Mouse (Mus musculus) heart, postnatal 0 days (tissue): Measurements from ENCODE around the gene Sash3. TPM values are rescaled to one million over a fixed set of nuclear protein-coding genes. Genes with fewer than 3 reads are reported as not detected.

Experiments
- ATAC-seq: fragments of 200-750 bp; cut with Nextera tagmentation; 2 replicates; pipeline ENCODE4 v1.8.0; 2017; ENCODE audit warnings: low read depth, moderate number of reproducible peaks, moderate library complexity; ENCODE audit not compliant: insufficient read depth
- DNase-seq: peaks from one replicate; pipeline ENCODE4 v3.0.0-alpha.2; 2016; ENCODE audit warnings: low spot score
- H3K27ac ChIP-seq: fragments of 300-500 bp; sonication (generic); 2 replicates; pipeline ENCODE4 v1.5.1; 2014; ENCODE audit warnings: low read depth, mild to moderate bottlenecking
- H3K27me3 ChIP-seq: fragments of 300-500 bp; sonication (generic); 2 replicates; pipeline ENCODE4 v1.6.1; 2014; ENCODE audit warnings: low read length, mixed read lengths; ENCODE audit not compliant: control insufficient read depth, insufficient read depth
- H3K36me3 ChIP-seq: fragments of 300-500 bp; sonication (generic); replicated peaks from 2 replicates; pipeline ENCODE4 v1.6.1; 2014; ENCODE audit warnings: low read length, mixed read lengths; ENCODE audit not compliant: control insufficient read depth, insufficient read depth
- H3K4me1 ChIP-seq: fragments of 300-500 bp; sonication (generic); 2 replicates; pipeline ENCODE4 v1.6.1; 2014; ENCODE audit warnings: antibody characterized with exemption; ENCODE audit not compliant: control insufficient read depth, insufficient read depth
- H3K4me2 ChIP-seq: fragments of 300-500 bp; sonication (generic); 2 replicates; pipeline ENCODE4 v1.6.1; 2014; ENCODE audit warnings: low read depth, mild to moderate bottlenecking, low read length, moderate library complexity
- H3K4me3 ChIP-seq: fragments of 300-500 bp; sonication (generic); 2 replicates; pipeline ENCODE4 v1.5.1; 2014; ENCODE audit warnings: low read depth, low read length
- H3K9ac ChIP-seq: fragments of 300-500 bp; sonication (generic); replicated peaks from 2 replicates; pipeline ENCODE4 v1.6.1; 2014; ENCODE audit warnings: low read depth, low read length, mixed read lengths
- H3K9me3 ChIP-seq: fragments of 300-500 bp; sonication (generic); replicated peaks from 2 replicates; pipeline ENCODE4 v1.6.1; 2016; ENCODE audit warnings: low read length; ENCODE audit not compliant: control insufficient read depth
- CTCF ChIP-seq: IDR thresholded peaks from 2 replicates; pipeline ENCODE4 v1.5.1; 2016; ENCODE audit warnings: antibody characterized with exemption, control low read depth, low read depth
- EP300 ChIP-seq: IDR thresholded peaks from 2 replicates; pipeline ENCODE4 v1.6.1; 2016; ENCODE audit warnings: antibody characterized with exemption, low read depth
- WGBS: fragments of 180-500 bp; shearing (Covaris S2); extraction: QIAGEN DNeasy Blood & Tissue Kit; methylation state at CpG from one replicate; pipeline ENCODE4 v1.1.7; 2014; 5-methylcytosine and 5-hydroxymethylcytosine counted together
- polyA plus RNA-seq: library from polyadenylated mRNA; unstranded; fragments of >200 nt; fragmentation: Nextera tagmentation; extraction: Ambion mirVana; gene quantifications from 2 replicates; pipeline ENCODE4 v1.2.1, GENCODE M21; 2015
- total RNA-seq: library from RNA; depleted of rRNA; stranded (reverse); fragments of >200 nt; gene quantifications from 2 replicates; pipeline ENCODE4 v1.2.3, GENCODE M21; 2014; ENCODE audit warnings: low replicate concordance

The Sash3 gene
- total and polyA plus RNA-seq, 2 experiments from 2014 or later: 0.52 to 0.61 TPM

- no peaks in the 10 kb centered on the region for H3K27me3 ChIP-seq
- TF ChIP-seq EP300: no peak
- TF ChIP-seq CTCF: no peak
Observed at GRCm38 (mm10) chrX:48200699-48201098, 54.5 kb downstream of the Sash3 start.

GRCm38 (mm10) chrX:48201973-48202372 is 55.7 kb downstream of the Sash3 start:
- no peak for TF ChIP-seq CTCF
- TF ChIP-seq EP300: no peak
- Histone ChIP-seq H3K27me3 (no peaks in the 10 kb centered on the region), H3K27ac (no peak overlapping the region), H3K36me3 (no peaks in the 10 kb centered on the region), H3K4me3 (no peak overlapping the region), H3K9me3 (no peaks in the 10 kb centered on the region), H3K4me1 (peaks cover 5% of the 10 kb centered on the region; the same call in 1 of the 2 replicates), H3K9ac (no peak overlapping the region), H3K4me2 (no peak overlapping the region)
- DNase-seq (no peak), ATAC-seq (no peak)
- WGBS: 77% methylated on average over 7 of the region's 7 CpGs

More at GRCm38 (mm10) chrX:48200699-48201098, 54.5 kb downstream of the Sash3 start:
- no peaks in the 10 kb centered on the region for H3K36me3 ChIP-seq
- DNase-seq (no peak), ATAC-seq (no peak)
- H3K9me3 ChIP-seq: no peaks in the 10 kb centered on the region
- H3K4me3 ChIP-seq: no peak overlapping the region
- H3K4me2 ChIP-seq: no peak overlapping the region
- 91% methylated on average over 3 of the region's 3 CpGs for WGBS
- peaks cover 5% of the 10 kb centered on the region; the same call in 1 of the 2 replicates for H3K4me1 ChIP-seq
- H3K27ac ChIP-seq: no peak overlapping the region
- no peak overlapping the region for H3K9ac ChIP-seq

GRCm38 (mm10) chrX:48202436-48202835 is 56.2 kb downstream of the Sash3 start:
- no peaks in the 10 kb centered on the region for H3K36me3 ChIP-seq
- no peak overlapping the region for H3K9ac ChIP-seq
- DNase-seq (no peak), ATAC-seq (no peak)
- WGBS: 83% methylated on average over 7 of the region's 7 CpGs
- no peak overlapping the region for H3K4me3 ChIP-seq
- no peak for TF ChIP-seq EP300
- TF ChIP-seq CTCF: no peak
- no peaks in the 10 kb centered on the region for H3K27me3 ChIP-seq
- no peak overlapping the region for H3K4me2 ChIP-seq
- no peaks in the 10 kb centered on the region for H3K9me3 ChIP-seq
- H3K27ac ChIP-seq: no peak overlapping the region
- H3K4me1 ChIP-seq: peaks cover 5% of the 10 kb centered on the region; the same call in 1 of the 2 replicates

DNA sequence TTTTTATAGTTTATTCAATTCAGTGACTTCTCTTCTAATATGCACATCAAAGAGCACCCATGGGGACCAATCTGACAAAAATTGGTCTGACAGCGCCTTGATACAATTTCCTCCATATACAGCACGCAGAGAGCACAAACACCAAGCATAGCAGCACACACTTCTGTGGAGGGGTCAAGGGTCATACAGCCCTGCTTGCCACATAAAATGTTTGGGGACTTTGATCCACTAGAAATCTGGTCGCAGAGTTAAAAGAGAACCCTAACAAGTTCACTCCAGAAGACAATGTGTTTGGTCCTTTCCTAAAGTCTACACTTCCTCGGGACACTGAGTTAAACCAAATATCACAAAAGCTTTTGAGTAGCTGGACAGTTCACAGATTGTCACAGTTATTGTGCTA is 56.8 kb downstream of the Sash3 start:
- Histone ChIP-seq H3K27me3 (no peaks in the 10 kb centered on the region), H3K9ac (no peak overlapping the region), H3K4me3 (no peak overlapping the region), H3K9me3 (no peaks in the 10 kb centered on the region), H3K4me1 (peaks cover 5% of the 10 kb centered on the region; the same call in 1 of the 2 replicates), H3K36me3 (no peaks in the 10 kb centered on the region), H3K4me2 (no peak overlapping the region), H3K27ac (no peak overlapping the region)
- TF ChIP-seq EP300: no peak
- TF ChIP-seq CTCF: no peak
- ATAC-seq (no peak), DNase-seq (no peak)
- WGBS: 80% methylated on average over 4 of the region's 4 CpGs

GRCm38 (mm10) chrX:48203763-48204162 is 57.5 kb downstream of the Sash3 start:
- Histone ChIP-seq H3K9me3 (no peaks in the 10 kb centered on the region), H3K9ac (no peak overlapping the region), H3K4me1 (peaks cover 5% of the 10 kb centered on the region; the same call in 1 of the 2 replicates), H3K27me3 (no peaks in the 10 kb centered on the region), H3K27ac (no peak overlapping the region), H3K4me2 (no peak overlapping the region), H3K36me3 (no peaks in the 10 kb centered on the region), H3K4me3 (no peak overlapping the region)
- DNase-seq: no peak
- WGBS: 73% methylated on average over 7 of the region's 7 CpGs
- TF ChIP-seq EP300 (no peak), CTCF (no peak)
- ATAC-seq: no peak

DNA sequence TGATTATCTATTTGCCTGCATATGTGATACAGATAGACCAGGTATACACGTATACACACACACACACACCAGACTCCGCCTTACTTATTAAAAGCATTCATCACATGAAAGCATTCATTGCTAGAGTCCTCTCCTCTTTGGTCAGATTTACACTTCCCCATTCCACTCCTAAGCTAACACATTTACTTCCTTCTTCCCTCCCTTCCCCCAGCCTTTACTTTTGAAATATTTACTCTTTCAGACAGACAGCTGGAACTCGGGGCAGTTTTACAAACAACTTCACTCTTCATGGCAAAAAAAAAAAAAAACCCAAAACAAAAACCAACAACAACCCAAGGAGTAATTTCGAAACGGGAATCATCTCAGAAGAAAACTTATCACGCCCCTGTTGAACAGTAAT is 58.2 kb downstream of the Sash3 start:
- Histone ChIP-seq H3K9ac (no peak overlapping the region), H3K27ac (no peak overlapping the region), H3K4me3 (no peak overlapping the region), H3K36me3 (no peaks in the 10 kb centered on the region), H3K4me1 (peaks cover 5% of the 10 kb centered on the region; the same call in 1 of the 2 replicates), H3K4me2 (no peak overlapping the region), H3K9me3 (no peaks in the 10 kb centered on the region), H3K27me3 (no peaks in the 10 kb centered on the region)
- TF ChIP-seq CTCF (no peak), EP300 (no peak)
- DNase-seq (no peak), ATAC-seq (no peak)
- WGBS: 76% methylated on average over 6 of the region's 6 CpGs
